ENCODE assay signal across 8 mouse cellular contexts in genomic region chr16:55974256-55974902, GRCm38 (mm10). TPM values are rescaled to one million over a fixed set of nuclear protein-coding genes. Genes with fewer than 3 reads are reported as not detected.
DNase-seq lines count a peak whose midpoint lies in the region; ATAC-seq lines count a peak whose summit lies in the region.

No protein-coding gene starts in this region.

- H3K9me3 ChIP-seq in heart, embryonic 14.5 days (ENCODE audit: control insufficient read depth, low read length), result no peaks in the 10 kb centered on the region
- H3K9me3 ChIP-seq in liver, embryonic 13.5 days (replicated peaks), result no peaks in the 10 kb centered on the region
- H3K9me3 ChIP-seq in stomach, embryonic 15.5 days, result no peaks in the 10 kb centered on the region

- peak overlapping the region; percentile 73 for H3K4me2 ChIP-seq in heart, embryonic 14.5 days (ENCODE audit: low read length)
- peak overlapping the region; percentile 90 for H3K4me2 ChIP-seq in liver, embryonic 13.5 days
- H3K4me2 ChIP-seq in stomach, embryonic 15.5 days, result peak overlapping the region; percentile 60

- no peaks in the 10 kb centered on the region for H3K4me1 ChIP-seq in brown adipose tissue, adult 24 weeks (ENCODE audit: control insufficient read depth, insufficient read depth, insufficient read length, low read length)
- peaks cover 0 to 16% of the 10 kb centered on the region in 2 experiments; a peak in 2 of 4 replicates for H3K4me1 ChIP-seq in heart, embryonic 14.5 days (ENCODE audit: control insufficient read depth in 2 of 2, insufficient read depth in 2 of 2, low read length in 2 of 2)
- H3K4me1 ChIP-seq in liver, embryonic 13.5 days (replicated peaks), result peaks cover 60% of the 10 kb centered on the region
- H3K4me1 ChIP-seq in stomach, embryonic 15.5 days, result 0 out of 2 replicates have a peak, but pooled peaks cover 4% of the 10 kb centered on the region

- peak overlapping the region; percentile 95 for H3K4me3 ChIP-seq in brown adipose tissue, adult 24 weeks (ENCODE audit: insufficient read depth, low read depth, low read length)
- H3K4me3 ChIP-seq in heart, embryonic 14.5 days (ENCODE audit: control insufficient read depth in 1 of 2, insufficient read depth in 1 of 2, low read depth in 1 of 2, low read length in 2 of 2), result peak overlapping the region; percentile 81 to 96
- peak overlapping the region; percentile 100 for H3K4me3 ChIP-seq in liver, embryonic 13.5 days (replicated peaks)
- H3K4me3 ChIP-seq in stomach, embryonic 15.5 days (replicated peaks), result peak overlapping the region; percentile 100

- H3K9ac ChIP-seq in heart, embryonic 14.5 days (ENCODE audit: low read length), result peak overlapping the region; percentile 94
- H3K9ac ChIP-seq in liver, embryonic 13.5 days, result peak overlapping the region; percentile 100
- peak overlapping the region; percentile 96 for H3K9ac ChIP-seq in stomach, embryonic 15.5 days

- no peaks in the 10 kb centered on the region for H3K27me3 ChIP-seq in heart, embryonic 14.5 days (ENCODE audit: control insufficient read depth, insufficient read depth, low read length)
- no peaks in the 10 kb centered on the region for H3K27me3 ChIP-seq in liver, embryonic 13.5 days
- H3K27me3 ChIP-seq in stomach, embryonic 15.5 days (replicated peaks), result no peaks in the 10 kb centered on the region

- under 1% methylated on average over 51 of the region's 55 CpGs for WGBS in heart, embryonic 14.5 days
- under 1% methylated on average over 54 of the region's 55 CpGs for WGBS in liver, embryonic 13.5 days (ENCODE audit: insufficient replicate concordance)
- under 1% methylated on average over 50 of the region's 55 CpGs for WGBS in stomach, embryonic 15.5 days

- ATAC-seq in erythroid progenitor cell, adult 5-6 weeks (replicated peaks; ENCODE audit: low FRiP score, poor library complexity, severe bottlenecking), result peak; percentile 73
- peak; percentile 90 for ATAC-seq in heart, embryonic 14.5 days (ENCODE audit: insufficient number of reproducible peaks, insufficient read depth, low FRiP score, low read depth)
- peak; percentile 88 for ATAC-seq in liver, embryonic 13.5 days (ENCODE audit: low read depth)
- peak; percentile 88 for ATAC-seq in stomach, embryonic 15.5 days (ENCODE audit: insufficient read depth, low FRiP score, low read depth)

- peak overlapping the region; percentile 86 for H3K27ac ChIP-seq in brown adipose tissue, adult 24 weeks (replicated peaks; ENCODE audit: low read depth, low read length)
- peak overlapping the region; percentile 72 to 89 for H3K27ac ChIP-seq in heart, embryonic 14.5 days (replicated peaks in 1 of 2; ENCODE audit: control insufficient read depth in 1 of 2, insufficient read depth in 1 of 2, low read depth in 2 of 2, low read length in 2 of 2)
- peak overlapping the region; percentile 95 for H3K27ac ChIP-seq in liver, embryonic 13.5 days
- H3K27ac ChIP-seq in stomach, embryonic 15.5 days, result peak overlapping the region; percentile 89

- DNase-seq in CD4-positive, CD25-positive, alpha-beta regulatory T cell, adult 2 months (ENCODE audit: low read depth, low spot score), result peak; percentile 93
- peak; percentile 94 for DNase-seq in kidney, postnatal 14 days
- peak; percentile 81 for DNase-seq in liver, embryonic 13.5 days
- DNase-seq in natural killer cell, adult 2 months (ENCODE audit: low spot score in 2 of 2), result peak; percentile 83 to 90

- H3K36me3 ChIP-seq in heart, embryonic 14.5 days (ENCODE audit: control insufficient read depth, insufficient read depth, low read length), result peaks cover 39% of the 10 kb centered on the region
- peaks cover 46% of the 10 kb centered on the region for H3K36me3 ChIP-seq in liver, embryonic 13.5 days
- H3K36me3 ChIP-seq in stomach, embryonic 15.5 days, result peaks cover 22% of the 10 kb centered on the region

RNA-seq across cellular contexts. Expression of gene Zbtb11, which starts 0.7 kb away (rescaled TPM):
- 6.5 and 7.2 TPM in 2 replicates for polyA plus RNA-seq in brown adipose tissue, adult 24 weeks (2012; ENCODE audit: insufficient read depth, insufficient read length, missing spikeins)
- total RNA-seq in erythroid progenitor cell, adult 5-6 weeks (2015; ENCODE audit: low replicate concordance), result 25.6 and 26.7 TPM in 2 replicates
- 37.4 and 39.4 TPM in 2 replicates for total RNA-seq in erythroid progenitor cell, adult 5-6 weeks (2017; ENCODE audit: low replicate concordance)
- 12.6 and 13.8 TPM in 2 replicates for polyA plus RNA-seq in heart, embryonic 14.5 days (2014; fragmentation: Nextera tagmentation; extraction: Ambion mirVana)
- 10.9 and 13.1 TPM in 2 replicates for polyA plus RNA-seq in liver, embryonic 13.5 days (2015; fragmentation: Nextera tagmentation; extraction: Ambion mirVana)
- polyA plus RNA-seq in stomach, embryonic 15.5 days (2015; fragmentation: Nextera tagmentation; extraction: Ambion mirVana), result 18.9 and 19.0 TPM in 2 replicates

RNA-seq across cellular contexts. Expression of gene Rpl24, which starts 8.3 kb away (rescaled TPM):
- 743 and 883 TPM in 2 replicates for polyA plus RNA-seq in brown adipose tissue, adult 24 weeks (2012; ENCODE audit: insufficient read depth, insufficient read length, missing spikeins)
- total RNA-seq in erythroid progenitor cell, adult 5-6 weeks (2015; ENCODE audit: low replicate concordance), result 398 and 515 TPM in 2 replicates
- 194 and 260 TPM in 2 replicates for total RNA-seq in erythroid progenitor cell, adult 5-6 weeks (2017; ENCODE audit: low replicate concordance)
- polyA plus RNA-seq in heart, embryonic 14.5 days (2014; fragmentation: Nextera tagmentation; extraction: Ambion mirVana), result 593 and 639 TPM in 2 replicates
- polyA plus RNA-seq in liver, embryonic 13.5 days (2015; fragmentation: Nextera tagmentation; extraction: Ambion mirVana), result 547 and 605 TPM in 2 replicates
- polyA plus RNA-seq in stomach, embryonic 15.5 days (2015; fragmentation: Nextera tagmentation; extraction: Ambion mirVana), result 622 and 754 TPM in 2 replicates

RNA-seq across cellular contexts. Expression of gene Cep97, which starts 39.7 kb away (rescaled TPM):
- polyA plus RNA-seq in brown adipose tissue, adult 24 weeks (2012; ENCODE audit: insufficient read depth, insufficient read length, missing spikeins), result 1.4 and 2.0 TPM in 2 replicates
- total RNA-seq in erythroid progenitor cell, adult 5-6 weeks (2015; ENCODE audit: low replicate concordance), result 27.0 and 28.1 TPM in 2 replicates
- total RNA-seq in erythroid progenitor cell, adult 5-6 weeks (2017; ENCODE audit: low replicate concordance), result 17.6 and 18.2 TPM in 2 replicates
- polyA plus RNA-seq in heart, embryonic 14.5 days (2014; fragmentation: Nextera tagmentation; extraction: Ambion mirVana), result 10.0 and 11.8 TPM in 2 replicates
- 5.7 and 6.5 TPM in 2 replicates for polyA plus RNA-seq in liver, embryonic 13.5 days (2015; fragmentation: Nextera tagmentation; extraction: Ambion mirVana)
- 7.1 and 7.5 TPM in 2 replicates for polyA plus RNA-seq in stomach, embryonic 15.5 days (2015; fragmentation: Nextera tagmentation; extraction: Ambion mirVana)

RNA-seq across cellular contexts. Expression of gene Pcnp, which starts 55.2 kb away (rescaled TPM):
- 76.0 and 80.9 TPM in 2 replicates for polyA plus RNA-seq in brown adipose tissue, adult 24 weeks (2012; ENCODE audit: insufficient read depth, insufficient read length, missing spikeins)
- total RNA-seq in erythroid progenitor cell, adult 5-6 weeks (2015; ENCODE audit: low replicate concordance), result 75.0 and 95.2 TPM in 2 replicates
- 97.5 and 100.0 TPM in 2 replicates for total RNA-seq in erythroid progenitor cell, adult 5-6 weeks (2017; ENCODE audit: low replicate concordance)
- polyA plus RNA-seq in heart, embryonic 14.5 days (2014; fragmentation: Nextera tagmentation; extraction: Ambion mirVana), result 149 and 151 TPM in 2 replicates
- 126 and 153 TPM in 2 replicates for polyA plus RNA-seq in liver, embryonic 13.5 days (2015; fragmentation: Nextera tagmentation; extraction: Ambion mirVana)
- polyA plus RNA-seq in stomach, embryonic 15.5 days (2015; fragmentation: Nextera tagmentation; extraction: Ambion mirVana), result 222 and 227 TPM in 2 replicates

Comparison
In these comparisons a context has a peak if more than half of its experiments do, and no peak if none do; other contexts are left out.
1. Peak in every context shown above with its lines: DNase-seq, ATAC-seq, H3K4me3 ChIP-seq and H3K27ac ChIP-seq.